Mouse (Mus musculus): Measurements from ENCODE around the gene Sub1.

Gene Sub1

DNA sequence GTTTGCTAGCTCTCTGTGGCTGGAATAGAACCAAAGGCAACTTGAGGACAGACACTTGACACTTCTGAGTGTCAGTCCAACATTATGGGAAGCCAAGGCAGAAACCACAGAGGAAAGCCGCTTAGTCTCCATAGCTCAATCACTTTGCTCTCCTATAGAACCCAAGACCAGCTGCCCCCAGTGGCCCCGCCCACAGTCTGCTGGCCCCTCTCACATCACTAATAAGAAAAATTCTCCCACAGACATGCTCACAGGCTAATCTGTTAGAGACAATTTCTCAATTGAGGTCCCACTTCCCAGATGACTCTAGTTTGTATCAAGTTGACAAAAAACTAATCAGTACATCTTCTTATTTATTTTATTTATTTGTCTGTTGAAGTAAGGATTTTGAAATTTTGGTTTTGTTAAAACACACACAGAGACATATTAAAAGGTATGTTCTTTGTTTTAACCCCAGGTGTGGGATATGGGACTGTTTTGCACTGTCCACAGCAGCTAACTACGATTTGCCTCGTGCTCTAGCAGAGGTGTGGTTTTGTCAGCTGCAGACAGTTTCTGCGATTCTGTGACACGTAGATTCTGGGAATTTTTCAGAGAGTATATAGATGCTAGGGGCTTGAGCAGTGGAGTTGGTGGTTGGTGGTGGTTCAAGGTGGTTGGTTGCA lies 16.9 kb upstream of the Sub1 start:
- no peak for DNase-seq (ENCODE audit: low spot score)

- peak; percentile 77 for DNase-seq (ENCODE audit: low spot score)
These were observed 13.8 kb upstream of the Sub1 start for GRCm38 (mm10) chr15:12010602-12011044.

DNA sequence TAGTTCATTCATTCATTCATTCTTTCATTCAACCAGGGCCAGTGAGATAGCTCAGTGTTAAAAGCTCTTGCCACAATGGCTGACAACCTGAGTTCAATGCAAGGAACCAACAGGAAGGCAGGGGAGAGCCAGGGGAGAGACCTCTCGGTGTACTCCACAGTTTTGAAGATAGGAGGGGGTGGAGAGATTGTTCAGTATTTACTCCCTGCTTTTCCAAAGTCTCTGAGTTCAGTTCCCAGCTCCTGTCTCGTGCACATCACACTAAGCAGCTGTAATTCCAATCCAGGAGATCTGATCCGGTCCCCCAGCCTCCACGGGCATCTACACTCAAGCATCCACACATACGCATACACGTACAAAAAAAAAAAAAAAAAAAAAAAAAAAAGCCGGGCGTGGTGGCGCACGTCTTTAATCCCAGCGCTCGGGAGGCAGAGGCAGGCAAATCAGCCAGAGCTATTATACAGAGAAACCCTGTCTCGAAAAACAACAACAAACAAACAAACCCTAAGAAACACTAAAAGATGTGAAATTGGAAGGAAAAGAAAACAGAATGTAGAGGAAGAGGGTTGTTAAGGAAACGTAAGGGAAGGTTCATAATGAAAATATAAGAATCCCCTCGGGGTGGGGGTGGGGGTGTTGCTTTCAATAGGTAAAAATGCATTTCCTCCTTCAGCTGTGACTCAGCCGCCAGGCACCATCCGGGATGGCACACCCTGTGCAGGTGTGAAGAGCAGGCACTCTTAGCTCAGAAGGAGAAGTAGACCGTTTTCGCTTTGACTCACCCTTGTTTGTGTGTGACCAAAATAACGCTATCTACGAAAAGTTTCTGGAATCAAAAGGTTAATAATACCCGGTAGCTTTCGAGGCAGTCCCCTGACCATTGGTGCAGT lies 13.2 kb upstream of the Sub1 start:
- DNase-seq (ENCODE audit: low spot score) = peak; percentile 70

GRCm38 (mm10) chr15:12008894-12009293 lies 12.1 kb upstream of the Sub1 start:
- DNase-seq (ENCODE audit: low spot score) = no peak

DNA sequence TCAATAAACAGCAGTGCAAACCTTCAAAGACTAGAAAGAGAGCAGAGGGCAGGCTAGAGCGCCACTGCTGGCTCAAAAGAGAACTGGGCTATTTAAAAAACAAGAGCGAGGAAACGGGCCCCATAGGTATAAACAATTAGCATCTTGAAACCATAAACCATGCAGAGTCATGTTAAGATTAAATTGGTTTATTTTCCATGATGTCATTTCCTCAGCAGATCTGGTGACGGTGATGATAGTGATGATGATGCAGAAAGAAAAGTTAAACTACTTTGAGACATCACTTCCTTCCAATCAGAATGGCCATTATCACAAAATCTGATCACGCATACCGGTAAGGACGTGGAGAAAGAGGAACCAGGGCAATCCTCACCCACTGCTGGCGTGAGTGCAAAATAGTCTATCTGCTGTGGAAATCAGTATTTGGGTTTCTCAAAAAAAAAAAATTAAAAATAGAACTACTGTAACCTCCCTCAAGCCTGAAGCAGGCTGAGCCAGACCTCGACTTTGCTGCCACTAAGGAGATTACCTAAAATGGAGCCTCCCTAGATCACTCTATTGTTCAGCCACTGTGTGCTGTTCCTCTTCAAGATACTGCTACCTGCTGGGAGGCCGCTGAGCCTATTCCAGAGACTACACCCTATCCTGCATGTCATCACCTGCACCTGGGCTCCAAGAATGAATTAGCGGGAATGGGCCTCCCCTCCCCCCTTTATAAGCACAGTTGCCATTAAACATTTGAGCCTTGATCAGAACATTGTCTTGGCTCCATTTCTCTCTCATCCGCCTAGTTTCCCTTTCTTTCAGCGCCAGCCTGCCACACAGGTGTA lies 11.4 kb upstream of the Sub1 start:
- peak; percentile 62 for DNase-seq (ENCODE audit: low spot score)

GRCm38 (mm10) chr15:12007421-12007820 lies 10.6 kb upstream of the Sub1 start:
- no peak for DNase-seq (ENCODE audit: low spot score)

- no peak for DNase-seq (ENCODE audit: low spot score)
These were observed 9.4 kb upstream of the Sub1 start for GRCm38 (mm10) chr15:12006169-12006568.

- DNase-seq (ENCODE audit: low spot score) = peak; percentile 92
These were observed 975 bp downstream of the Sub1 start for GRCm38 (mm10) chr15:11995815-11996201.

GRCm38 (mm10) chr15:11994921-11995814 lies 1.6 kb downstream of the Sub1 start:
- DNase-seq (ENCODE audit: low spot score) = peak; percentile 55

- no peak for DNase-seq (ENCODE audit: low spot score)
These were observed 2.8 kb downstream of the Sub1 start for GRCm38 (mm10) chr15:11994006-11994405.

GRCm38 (mm10) chr15:11991552-11992113 lies 5.2 kb downstream of the Sub1 start:
- no peak for DNase-seq (ENCODE audit: low spot score)

GRCm38 (mm10) chr15:11988580-11988979 lies 8.2 kb downstream of the Sub1 start:
- DNase-seq (ENCODE audit: low spot score) = no peak

DNA sequence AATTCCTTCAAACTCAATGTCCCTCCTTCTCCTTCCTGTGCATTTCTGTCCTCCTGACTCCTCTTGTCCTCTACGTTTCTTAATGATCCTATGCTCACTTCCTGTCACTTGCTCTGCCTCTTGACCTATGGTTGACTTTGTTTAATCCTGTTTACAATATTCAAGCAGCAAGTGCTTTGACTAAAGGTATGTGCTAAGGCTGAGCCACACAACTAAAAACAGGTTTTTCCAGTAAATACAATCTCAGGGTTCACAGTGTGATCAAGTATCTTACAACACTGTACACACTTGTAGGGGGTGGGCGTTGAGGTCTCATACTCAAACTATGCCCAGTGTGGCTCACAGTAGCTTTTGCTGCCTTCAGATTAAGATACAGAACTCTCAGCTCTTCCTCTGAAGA lies 8.9 kb downstream of the Sub1 start:
- no peak for DNase-seq (ENCODE audit: low spot score)

- DNase-seq (ENCODE audit: low spot score) = no peak
These were observed 14.8 kb downstream of the Sub1 start for GRCm38 (mm10) chr15:11981985-11982384.

DNA sequence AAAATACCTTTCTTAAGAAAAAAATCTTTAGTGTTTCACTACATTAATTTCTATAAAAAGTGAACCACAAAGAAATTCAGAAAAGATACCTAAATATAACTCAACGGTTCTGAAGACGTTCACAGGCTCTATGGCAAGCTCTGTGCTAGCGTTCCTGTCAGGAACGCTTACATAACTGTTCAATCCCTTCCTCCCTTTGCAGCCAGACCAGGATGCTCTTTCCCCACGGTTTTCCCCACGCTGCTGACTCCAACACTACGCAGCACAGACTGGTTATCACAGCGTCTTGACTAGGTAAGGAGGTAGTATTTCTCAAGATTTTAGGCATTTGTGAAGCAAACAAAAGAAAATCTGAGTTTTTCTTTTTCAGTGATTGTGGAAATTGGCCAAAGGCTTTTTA lies 15.3 kb downstream of the Sub1 start:
- DNase-seq (ENCODE audit: low spot score) = no peak

GRCm38 (mm10) chr15:11978175-11978574 lies 18.6 kb downstream of the Sub1 start:
- no peak for DNase-seq (ENCODE audit: low spot score)

- no peak for DNase-seq (ENCODE audit: low spot score)
These were observed 19.7 kb downstream of the Sub1 start for GRCm38 (mm10) chr15:11977071-11977470.

- no peak for DNase-seq (ENCODE audit: low spot score)
These were observed 20.9 kb downstream of the Sub1 start for GRCm38 (mm10) chr15:11975836-11976235.

- peak; percentile 78 for DNase-seq (ENCODE audit: low spot score)
These were observed 24.8 kb downstream of the Sub1 start for GRCm38 (mm10) chr15:11971854-11972420.

DNA sequence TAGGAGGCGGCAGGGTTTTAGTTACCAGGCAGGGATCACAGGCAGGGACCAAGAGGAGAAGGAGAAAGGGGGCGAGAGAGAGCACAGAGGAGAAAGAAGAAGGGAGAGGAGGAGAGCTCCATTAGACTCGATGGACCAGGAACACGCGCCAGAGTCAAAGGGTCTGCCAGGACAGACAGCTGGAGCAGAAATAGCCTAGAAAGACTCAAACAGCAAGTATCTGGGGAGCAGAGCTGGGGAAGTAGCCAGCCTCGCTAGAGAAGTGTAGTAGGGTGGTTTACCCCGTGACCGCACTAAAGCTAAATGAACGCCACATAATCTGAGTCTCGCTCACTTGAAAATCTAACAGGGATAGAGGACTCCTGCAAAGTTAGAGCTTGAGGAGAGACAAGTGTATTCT lies 26.2 kb downstream of the Sub1 start:
- DNase-seq (ENCODE audit: low spot score) = no peak

DNA sequence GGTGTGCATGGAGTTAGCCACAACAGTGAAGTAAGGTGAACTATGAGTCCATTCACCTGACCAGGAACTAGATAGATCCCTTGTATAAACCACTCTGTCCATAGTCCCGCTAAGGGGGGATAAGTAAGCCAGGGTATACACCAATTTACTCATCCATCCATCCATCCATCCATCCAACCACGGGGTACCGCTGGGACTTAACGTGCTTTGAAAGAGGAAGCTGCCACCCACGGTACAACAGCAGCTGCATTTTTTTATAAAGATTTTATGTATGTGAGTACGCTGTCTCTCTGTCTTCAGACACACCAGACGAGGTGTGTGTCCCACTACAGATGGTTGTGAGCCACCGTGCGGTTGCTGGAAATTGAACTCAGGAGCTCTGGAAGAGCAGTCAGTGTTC lies 27.9 kb downstream of the Sub1 start:
- DNase-seq (ENCODE audit: low spot score) = no peak
